Mouse (Mus musculus): ENCODE data around the gene Zfp114.

Zfp114 gene

GRCm38 (mm10) chr7:24208282-24208886, 33.5 kb downstream of the Zfp114 start:
- no peak for TF ChIP-seq GATA4 (IDR thresholded peaks at IDR 0.05; ENCODE audit: insufficient replicate concordance, low read length)

- no peak for TF ChIP-seq GATA4 (IDR thresholded peaks at IDR 0.05; ENCODE audit: insufficient replicate concordance, low read length)
Measured at GRCm38 (mm10) chr7:24210296-24210695, 35.4 kb downstream of the Zfp114 start.

- no peak for TF ChIP-seq GATA4 (IDR thresholded peaks at IDR 0.05; ENCODE audit: insufficient replicate concordance, low read length)
Measured at GRCm38 (mm10) chr7:24211343-24211742, 36.5 kb downstream of the Zfp114 start, which contains the start of gene Zfp111. Gene Zfp111, minus strand, starts transcription at chr7:24211443.

Measured in liver, adult (tissue).